Mouse (Mus musculus): ENCODE results near the gene Uchl4. TPM values are rescaled to one million over a fixed set of nuclear protein-coding genes. Genes with fewer than 3 reads are reported as not detected.
"Not testable (repeated sequence)": the region's sequence is repeated elsewhere in the genome, so short reads cannot be mapped to it uniquely, and the experiment has no call there.

The Uchl4 gene
- total RNA-seq (2014; rRNA removed; ENCODE audit: low replicate concordance) (not detected in 2 replicates), polyA plus RNA-seq (2015; fragmentation: Nextera tagmentation; extraction: Ambion mirVana) (0.75 and 1.1 TPM in 2 replicates)

DNA sequence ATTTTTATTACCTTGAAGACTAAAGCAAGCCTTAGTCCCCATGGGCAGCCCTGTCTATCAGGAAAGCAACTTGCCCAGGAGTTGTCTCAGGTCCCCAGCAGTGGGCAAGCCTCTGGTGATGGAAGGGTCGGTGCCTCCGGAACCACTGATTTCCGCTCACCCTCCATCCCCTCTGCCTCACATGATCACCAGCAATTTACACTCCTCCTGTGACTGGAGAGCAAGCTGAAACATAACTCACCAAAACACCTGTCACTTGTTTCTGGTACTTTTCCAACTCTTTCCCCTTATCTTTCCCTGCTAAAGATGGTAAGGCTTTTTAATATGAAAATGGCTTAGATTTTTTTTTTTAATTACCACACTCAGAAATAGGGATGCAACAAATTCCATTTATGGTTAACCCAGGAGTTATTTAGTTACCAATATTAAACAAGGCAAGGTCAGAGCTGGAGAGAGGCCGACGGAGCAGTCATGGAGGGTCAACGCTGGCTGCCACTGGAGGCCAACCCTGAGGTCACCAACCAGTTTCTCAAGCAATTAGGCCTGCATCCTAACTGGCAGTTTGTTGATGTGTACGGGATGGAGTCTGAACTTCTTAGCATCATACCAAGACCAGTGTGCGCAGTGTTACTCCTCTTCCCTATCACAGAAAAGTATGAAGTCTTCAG lies at the start of gene Uchl4:
Gene Uchl4, plus strand, starts transcription at position 434 of the 668 bp plus-strand sequence.
- peak within 1 kb of the TSS; percentile 56; the same call in 1 of the 2 replicates for H3K27ac ChIP-seq (ENCODE audit: low read depth)
- H3K36me3 ChIP-seq (replicated peaks; ENCODE audit: control insufficient read depth, insufficient read depth, low read length) = no peaks in the 10 kb centered on the region
- no peak within 1 kb of the TSS for H3K4me2 ChIP-seq (ENCODE audit: low read depth, low read length)
- DNase-seq (ENCODE audit: low spot score) (no peak), ATAC-seq (ENCODE audit: insufficient read depth, low read depth) (no peak)
- no peak within 1 kb of the TSS for H3K9ac ChIP-seq (replicated peaks; ENCODE audit: low read depth, low read length)
- peaks cover 18% of the 10 kb centered on the region; the same call in 1 of the 2 replicates for H3K4me1 ChIP-seq (ENCODE audit: control insufficient read depth, insufficient read depth)
- no peak within 1 kb of the TSS for H3K4me3 ChIP-seq (ENCODE audit: low read depth, low read length)
- TF ChIP-seq CTCF (IDR thresholded peaks at IDR 0.05; ENCODE audit: low read depth) (no peak), EP300 (IDR thresholded peaks at IDR 0.05; ENCODE audit: low read depth) (no peak)
- H3K9me3 ChIP-seq (replicated peaks; ENCODE audit: control insufficient read depth, low read length) = no peaks in the 10 kb centered on the region
- H3K27me3 ChIP-seq (ENCODE audit: control insufficient read depth, insufficient read depth, low read length) = no peaks in the 10 kb centered on the region
- WGBS = 93% methylated on average over 8 of the region's 8 CpGs

DNA sequence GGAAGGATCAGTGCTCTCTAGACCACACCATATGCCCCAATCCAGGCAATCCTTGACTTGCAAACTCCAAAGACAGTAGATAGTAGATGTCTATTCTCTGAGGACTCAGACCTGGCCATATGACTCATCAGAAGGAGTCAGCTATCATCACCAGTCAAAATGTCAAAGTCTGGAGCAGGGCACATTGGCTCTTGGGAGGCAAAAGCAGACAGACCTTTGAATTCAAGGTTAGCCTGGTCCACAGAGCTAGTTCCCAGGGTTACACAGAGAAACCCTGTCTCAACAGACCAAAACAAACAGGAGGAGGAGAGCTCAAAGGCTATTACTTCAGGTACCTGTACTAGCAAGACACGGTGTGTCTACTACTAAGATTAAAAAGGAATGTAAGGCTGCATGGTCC lies 41.1 kb upstream of the Uchl4 start:
- no peak for DNase-seq (ENCODE audit: low spot score)
- Histone ChIP-seq H3K4me1 (ENCODE audit: control insufficient read depth, insufficient read depth) (0 out of 2 replicates have a peak, but pooled peaks cover 3% of the 10 kb centered on the region), H3K9me3 (replicated peaks; ENCODE audit: control insufficient read depth, low read length) (no peaks in the 10 kb centered on the region), H3K36me3 (replicated peaks; ENCODE audit: control insufficient read depth, insufficient read depth, low read length) (peaks cover 54% of the 10 kb centered on the region), H3K4me3 (ENCODE audit: low read depth, low read length) (no peak overlapping the region), H3K4me2 (ENCODE audit: low read depth, low read length) (no peak overlapping the region), H3K27ac (ENCODE audit: low read depth) (no peak overlapping the region), H3K9ac (replicated peaks; ENCODE audit: low read depth, low read length) (no peak overlapping the region), H3K27me3 (ENCODE audit: control insufficient read depth, insufficient read depth, low read length) (no peaks in the 10 kb centered on the region)
- ATAC-seq (ENCODE audit: insufficient read depth, low read depth) = no peak
- TF ChIP-seq CTCF (IDR thresholded peaks at IDR 0.05; ENCODE audit: low read depth) (no peak), EP300 (IDR thresholded peaks at IDR 0.05; ENCODE audit: low read depth) (no peak)
- 96% methylated on average over 1 of the region's 1 CpGs for WGBS

DNA sequence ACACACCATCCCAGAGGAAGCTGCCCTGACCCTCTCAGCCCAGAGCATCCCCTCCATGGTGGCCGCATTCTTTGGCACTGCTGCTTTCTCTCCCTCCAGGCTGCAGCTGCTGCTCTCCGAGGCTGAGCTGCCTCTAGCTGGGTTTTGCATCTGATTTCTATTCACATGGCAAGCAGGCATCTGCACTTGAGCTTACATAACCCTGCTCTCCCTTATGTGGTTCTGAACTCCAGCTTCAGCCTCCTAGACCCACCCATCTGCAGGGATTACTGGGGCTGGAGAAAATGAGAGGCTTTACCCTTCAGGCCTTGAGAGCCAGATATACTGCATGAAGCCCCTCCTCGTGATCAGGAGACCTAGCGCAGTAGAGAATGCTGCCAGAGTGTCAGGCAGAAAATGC lies 39.4 kb upstream of the Uchl4 start:
- no peak for DNase-seq (ENCODE audit: low spot score)
- H3K27me3 ChIP-seq (ENCODE audit: control insufficient read depth, insufficient read depth, low read length) = no peaks in the 10 kb centered on the region
- no peak for ATAC-seq (ENCODE audit: insufficient read depth, low read depth)
- H3K27ac ChIP-seq (ENCODE audit: low read depth) = no peak overlapping the region
- WGBS = 37% methylated on average over 4 of the region's 4 CpGs
- no peaks in the 10 kb centered on the region for H3K9me3 ChIP-seq (replicated peaks; ENCODE audit: control insufficient read depth, low read length)
- H3K4me3 ChIP-seq (ENCODE audit: low read depth, low read length) = no peak overlapping the region
- H3K4me1 ChIP-seq (ENCODE audit: control insufficient read depth, insufficient read depth) = 0 out of 2 replicates have a peak, but pooled peaks cover 3% of the 10 kb centered on the region
- H3K9ac ChIP-seq (replicated peaks; ENCODE audit: low read depth, low read length) = no peak overlapping the region
- TF ChIP-seq EP300 (IDR thresholded peaks at IDR 0.05; ENCODE audit: low read depth) (no peak), CTCF (IDR thresholded peaks at IDR 0.05; ENCODE audit: low read depth) (no peak)
- H3K36me3 ChIP-seq (replicated peaks; ENCODE audit: control insufficient read depth, insufficient read depth, low read length) = peaks cover 37% of the 10 kb centered on the region
- H3K4me2 ChIP-seq (ENCODE audit: low read depth, low read length) = no peak overlapping the region

DNA sequence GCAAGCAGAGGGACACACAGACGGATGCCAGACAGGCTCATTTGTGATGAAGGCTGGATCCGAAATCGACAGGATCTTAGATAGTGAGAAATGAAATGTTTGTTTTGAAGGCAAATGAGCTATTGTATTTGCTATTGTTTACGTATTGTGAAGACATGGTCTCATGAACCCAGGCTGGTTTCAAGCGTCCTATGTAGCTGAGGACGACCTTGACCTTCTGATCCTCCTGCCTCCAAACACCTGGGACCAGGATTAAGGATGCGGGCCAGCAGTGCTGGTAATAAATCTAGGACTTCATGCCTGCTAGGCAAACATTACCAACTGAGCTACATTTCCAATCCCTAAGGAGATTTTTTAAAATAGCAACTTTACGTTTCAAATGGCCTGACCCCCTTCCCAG lies 37.5 kb upstream of the Uchl4 start:
- TF ChIP-seq EP300 (IDR thresholded peaks at IDR 0.05; ENCODE audit: low read depth) = no peak
- TF ChIP-seq CTCF (IDR thresholded peaks at IDR 0.05; ENCODE audit: low read depth) = no peak
- Histone ChIP-seq H3K27me3 (ENCODE audit: control insufficient read depth, insufficient read depth, low read length) (no peaks in the 10 kb centered on the region), H3K4me1 (ENCODE audit: control insufficient read depth, insufficient read depth) (0 out of 2 replicates have a peak, but pooled peaks cover 3% of the 10 kb centered on the region), H3K4me2 (ENCODE audit: low read depth, low read length) (no peak overlapping the region), H3K27ac (ENCODE audit: low read depth) (no peak overlapping the region), H3K36me3 (replicated peaks; ENCODE audit: control insufficient read depth, insufficient read depth, low read length) (peaks cover 24% of the 10 kb centered on the region), H3K9ac (replicated peaks; ENCODE audit: low read depth, low read length) (no peak overlapping the region), H3K4me3 (ENCODE audit: low read depth, low read length) (no peak overlapping the region), H3K9me3 (replicated peaks; ENCODE audit: control insufficient read depth, low read length) (no peaks in the 10 kb centered on the region)
- ATAC-seq (ENCODE audit: insufficient read depth, low read depth) (no peak), DNase-seq (ENCODE audit: low spot score) (no peak)
- 88% methylated on average over 8 of the region's 8 CpGs for WGBS

DNA sequence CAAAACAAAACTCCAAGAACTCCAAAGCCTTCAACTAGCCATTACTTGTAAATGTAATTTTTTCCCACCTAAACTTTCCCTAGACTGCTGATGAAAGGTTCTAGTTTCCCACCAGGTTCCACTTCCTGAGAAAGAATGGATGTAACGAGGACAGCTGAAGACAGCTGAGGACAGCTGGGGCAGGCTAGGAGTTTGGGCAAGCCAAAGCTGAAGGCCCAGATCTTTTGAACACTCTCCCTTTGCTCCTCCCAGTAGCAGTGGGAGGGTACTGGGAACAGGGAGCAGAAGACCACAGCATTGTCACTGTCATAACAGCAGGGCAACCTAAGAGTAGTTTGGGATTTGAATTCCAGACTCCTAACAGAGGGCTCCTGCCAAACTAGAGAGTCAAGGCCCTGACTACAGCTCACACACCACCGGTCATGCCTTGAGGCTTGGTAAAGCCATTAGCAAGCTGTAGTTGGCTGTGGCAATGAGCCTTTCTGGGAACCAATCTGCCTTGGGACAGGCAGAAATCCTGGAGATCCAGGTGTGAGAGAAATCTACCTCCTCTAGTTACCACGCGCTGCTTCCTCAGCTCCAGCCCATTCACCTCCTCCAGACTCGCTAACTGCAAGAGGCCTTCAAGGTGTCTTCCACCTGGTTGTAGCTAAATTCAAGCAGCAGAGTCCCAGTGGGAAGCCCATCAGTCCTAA lies 36.8 kb upstream of the Uchl4 start:
- ATAC-seq (ENCODE audit: insufficient read depth, low read depth) (no peak), DNase-seq (ENCODE audit: low spot score) (no peak)
- Histone ChIP-seq H3K4me1 (ENCODE audit: control insufficient read depth, insufficient read depth) (0 out of 2 replicates have a peak, but pooled peaks cover 3% of the 10 kb centered on the region), H3K4me3 (ENCODE audit: low read depth, low read length) (no peak overlapping the region), H3K36me3 (replicated peaks; ENCODE audit: control insufficient read depth, insufficient read depth, low read length) (peaks cover 23% of the 10 kb centered on the region), H3K27ac (ENCODE audit: low read depth) (no peak overlapping the region), H3K4me2 (ENCODE audit: low read depth, low read length) (no peak overlapping the region), H3K9me3 (replicated peaks; ENCODE audit: control insufficient read depth, low read length) (no peaks in the 10 kb centered on the region), H3K9ac (replicated peaks; ENCODE audit: low read depth, low read length) (no peak overlapping the region), H3K27me3 (ENCODE audit: control insufficient read depth, insufficient read depth, low read length) (no peaks in the 10 kb centered on the region)
- WGBS = 97% methylated on average over 5 of the region's 5 CpGs
- no peak for TF ChIP-seq CTCF (IDR thresholded peaks at IDR 0.05; ENCODE audit: low read depth)
- TF ChIP-seq EP300 (IDR thresholded peaks at IDR 0.05; ENCODE audit: low read depth) = no peak

DNA sequence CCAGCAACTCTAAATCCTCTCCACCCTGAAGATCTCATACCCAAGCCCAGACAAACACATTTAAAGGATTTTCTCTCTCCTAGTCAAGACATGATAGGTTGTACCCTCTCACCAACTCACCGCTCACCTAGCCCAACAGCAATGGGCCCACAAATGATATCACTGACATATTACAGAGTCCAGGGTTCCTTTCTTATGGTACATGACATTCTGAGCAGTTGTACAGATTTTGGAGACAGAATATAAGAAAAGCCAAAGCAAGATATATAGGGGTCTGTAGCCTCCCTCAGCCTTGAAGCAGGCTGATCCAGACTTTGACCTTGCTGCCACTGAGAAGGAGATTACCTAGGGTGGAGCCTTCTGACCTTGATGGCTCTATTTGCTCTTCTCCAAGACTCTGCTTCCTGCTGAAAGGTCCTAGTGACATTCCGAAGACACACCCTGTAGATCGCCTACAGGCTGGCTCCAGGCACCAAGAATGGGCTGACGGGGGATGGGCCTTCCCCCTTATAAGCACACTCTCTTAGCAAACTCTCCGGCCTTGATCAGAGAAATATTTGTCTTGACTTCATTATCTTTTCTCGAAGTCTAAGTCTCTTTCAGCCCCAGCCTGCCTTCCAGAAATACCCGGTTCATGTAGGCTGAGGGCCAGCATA lies 36.1 kb upstream of the Uchl4 start:
- ATAC-seq (ENCODE audit: insufficient read depth, low read depth); DNase-seq (ENCODE audit: low spot score); H3K27me3 ChIP-seq (ENCODE audit: control insufficient read depth, insufficient read depth, low read length); H3K9me3 ChIP-seq (replicated peaks; ENCODE audit: control insufficient read depth, low read length); H3K9ac ChIP-seq (replicated peaks; ENCODE audit: low read depth, low read length); H3K27ac ChIP-seq (ENCODE audit: low read depth); H3K4me3 ChIP-seq (ENCODE audit: low read depth, low read length); H3K4me2 ChIP-seq (ENCODE audit: low read depth, low read length); H3K4me1 ChIP-seq (ENCODE audit: control insufficient read depth, insufficient read depth): not testable (repeated sequence)
- 70% methylated on average over 7 of the region's 7 CpGs for WGBS
- peaks cover 23% of the 10 kb centered on the region for H3K36me3 ChIP-seq (replicated peaks; ENCODE audit: control insufficient read depth, insufficient read depth, low read length)
